Mouse (Mus musculus) CH12.LX (cell line): ENCODE measurements at regions not wholly inside any gene's neighbourhood (a gene's known extent, or its start where the extent isn't known, plus 50 kb on each side); places are given as distances from the start of the nearest gene placed in this dataset.
"Not testable (repeated sequence)": the region's sequence is repeated elsewhere in the genome, so short reads cannot be mapped to it uniquely, and the experiment has no call there.

Source experiments
- DNase-seq: peaks from one replicate; pipeline ENCODE4 v3.0.0-alpha.2; 2013; ENCODE audit errors: extremely low read depth
- H3K27ac ChIP-seq: 2 replicates; pipeline ENCODE4 v1.5.1; 2012; ENCODE audit warnings: low read depth, mild to moderate bottlenecking, control low read depth, moderate library complexity; ENCODE audit not compliant: insufficient read depth
- H3K27me3 ChIP-seq: replicated peaks from 2 replicates; pipeline ENCODE3; 2012; ENCODE audit warnings: inconsistent platforms
- H3K36me3 ChIP-seq, 2 experiments: replicated peaks in 1 of 2; 2 replicates each; pipeline versions ENCODE3 to v1.6.1; 2012; ENCODE audit warnings: inconsistent platforms in 1 of 2, low read length in 1 of 2, mild to moderate bottlenecking in 1 of 2, mixed read lengths in 1 of 2, moderate library complexity in 1 of 2; ENCODE audit not compliant: control insufficient read depth in 1 of 2, insufficient read depth in 1 of 2
- H3K4me1 ChIP-seq, 2 experiments: 2 replicates each; pipeline ENCODE4 v1.6.1; 2012; ENCODE audit warnings: inconsistent platforms in 1 of 2, moderate library complexity in 1 of 2; ENCODE audit not compliant: insufficient read depth in 2 of 2, control insufficient read depth in 1 of 2
- H3K4me2 ChIP-seq: 2 replicates; pipeline ENCODE4 v1.6.1; 2012; ENCODE audit warnings: low read depth, mild to moderate bottlenecking, control low read depth; ENCODE audit not compliant: poor library complexity, insufficient read depth, severe bottlenecking
- H3K4me3 ChIP-seq, 3 experiments: fragments of 150-350 bp in 1 of 3; sonication (generic) in 1 of 3; replicated peaks in 1 of 3; 2 replicates each; pipeline versions ENCODE3 to v1.5.1; 2011 to 2012; ENCODE audit warnings: low read depth in 2 of 3, low read length in 2 of 3, mild to moderate bottlenecking in 2 of 3, moderate library complexity in 2 of 3, control low read depth in 1 of 3, improper control_type of control experiment in 1 of 3, inconsistent platforms in 1 of 3, mixed read lengths in 1 of 3; ENCODE audit not compliant: poor library complexity in 1 of 3
- H3K79me2 ChIP-seq: replicated peaks from 2 replicates; pipeline ENCODE4 v1.6.1; 2012; ENCODE audit warnings: mild to moderate bottlenecking, moderate library complexity; ENCODE audit not compliant: control insufficient read depth, poor library complexity, insufficient read depth, severe bottlenecking; ENCODE audit errors: extremely low read depth
- H3K9ac ChIP-seq: 2 replicates; pipeline ENCODE4 v1.6.1; 2012; ENCODE audit warnings: low read depth, mild to moderate bottlenecking, control low read depth, moderate library complexity; ENCODE audit not compliant: insufficient read depth
- H3K9me3 ChIP-seq: replicated peaks from 2 replicates; pipeline ENCODE3; 2012; ENCODE audit warnings: low read length, inconsistent platforms, mixed read lengths
- IRF4 ChIP-seq: IDR thresholded peaks from 2 replicates; pipeline ENCODE4 v1.6.1; 2014; ENCODE audit warnings: low read depth, mild to moderate bottlenecking, inconsistent platforms, low read length, improper control_type of control experiment
- JUN ChIP-seq: IDR thresholded peaks from 2 replicates; pipeline ENCODE4 v1.6.1; 2011; ENCODE audit warnings: low read depth, mild to moderate bottlenecking, low read length, improper control_type of control experiment, moderate library complexity; ENCODE audit not compliant: insufficient read depth
- JUND ChIP-seq: conservative IDR thresholded peaks from 2 replicates; pipeline ENCODE4 v1.6.1; 2011; ENCODE audit warnings: low read depth, low read length, improper control_type of control experiment
- MEF2A ChIP-seq: IDR thresholded peaks from 2 replicates; pipeline ENCODE4 v1.6.1; 2014; ENCODE audit warnings: low read depth, mild to moderate bottlenecking, inconsistent platforms, low read length, improper control_type of control experiment, borderline replicate concordance
- MXI1 ChIP-seq: IDR thresholded peaks from 2 replicates; pipeline ENCODE4 v1.6.1; 2011; ENCODE audit warnings: mild to moderate bottlenecking, low read depth, low read length, improper control_type of control experiment
- NRF1 ChIP-seq: IDR thresholded peaks from 2 replicates; pipeline ENCODE4 v1.6.1; 2014; ENCODE audit warnings: low read depth, mild to moderate bottlenecking, inconsistent platforms, low read length, improper control_type of control experiment, moderate library complexity
- PAX5 ChIP-seq: IDR thresholded peaks from 2 replicates; pipeline ENCODE4 v1.6.1; 2012; ENCODE audit warnings: low read length, inconsistent platforms, mixed read lengths
- SIN3A ChIP-seq: IDR thresholded peaks from 2 replicates; pipeline ENCODE4 v1.6.1; 2012; ENCODE audit warnings: low read length, improper control_type of control experiment, inconsistent platforms
- USF1 ChIP-seq: IDR thresholded peaks from 2 replicates; pipeline ENCODE4 v1.6.1; 2014; ENCODE audit warnings: low read depth, mild to moderate bottlenecking, inconsistent platforms, low read length, improper control_type of control experiment
- ZMIZ1 ChIP-seq: IDR thresholded peaks from 2 replicates; pipeline ENCODE4 v1.6.1; 2012; ENCODE audit warnings: low read depth, mild to moderate bottlenecking, inconsistent platforms, low read length, improper control_type of control experiment
- ZNF384 ChIP-seq: IDR thresholded peaks from 2 replicates; pipeline ENCODE4 v1.6.1; 2012; ENCODE audit warnings: low read depth, low read length, improper control_type of control experiment, inconsistent platforms
- dilution Hi-C: fragments of 300-500 bp; cut with MboI; formaldehyde crosslinking; loops from 2 replicates; pipeline ENCODE4 v1.14.3; 2020; ENCODE audit warnings: low sequenced_read_pairs; ENCODE audit not compliant: extremely low pct_unique_long_range_greater_than_20kb, extremely low pct_ligation_motif_present
- in situ Hi-C: fragments of 300-500 bp; cut with MboI; formaldehyde crosslinking; loops from 3 replicates; pipeline ENCODE4 v1.14.3; 2019; ENCODE audit warnings: low sequenced_read_pairs, low pct_ligation_motif_present, low pct_unique_long_range_greater_than_20kb, mixed read lengths

DNA sequence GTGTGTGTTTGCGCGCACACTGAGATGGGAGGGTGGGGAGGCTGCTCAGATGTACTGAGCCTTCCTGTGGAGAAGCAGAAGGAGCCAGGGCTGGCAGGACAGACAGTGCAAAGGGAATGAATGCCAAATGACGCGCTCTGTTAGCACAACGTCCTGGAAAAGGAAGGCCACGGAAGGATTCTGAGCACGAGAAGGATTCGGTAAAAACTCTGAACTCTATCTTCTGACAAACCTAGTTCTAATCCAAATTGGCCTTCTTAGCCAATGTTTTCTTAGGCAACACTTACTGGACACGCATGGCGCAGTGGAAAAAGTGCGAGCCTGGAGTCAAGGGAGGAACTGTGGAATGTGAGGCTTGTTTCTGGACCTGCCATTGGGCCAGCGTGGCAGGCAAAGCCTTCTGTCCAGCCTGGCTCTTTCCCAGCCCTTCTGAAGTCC lies 503.0 kb downstream of the Gja1 start:
- H3K4me1 ChIP-seq: no peaks in the 10 kb centered on the region
- dilution Hi-C loops (no loop called here), in situ Hi-C loops (no loop called here)
- no peak overlapping the region for H3K4me2 ChIP-seq
- no peaks in the 10 kb centered on the region for H3K9me3 ChIP-seq
- H3K27ac ChIP-seq: no peak overlapping the region
- peak; percentile 24; the same call in 1 of the 2 replicates for TF ChIP-seq ZNF384
- TF ChIP-seq JUN: no peak
- no peaks in the 10 kb centered on the region for H3K79me2 ChIP-seq
- H3K27me3 ChIP-seq: no peaks in the 10 kb centered on the region
- H3K36me3 ChIP-seq: no peaks in the 10 kb centered on the region
- no peak overlapping the region for H3K4me3 ChIP-seq
- DNase-seq: no peak
- H3K9ac ChIP-seq: no peak overlapping the region

DNA sequence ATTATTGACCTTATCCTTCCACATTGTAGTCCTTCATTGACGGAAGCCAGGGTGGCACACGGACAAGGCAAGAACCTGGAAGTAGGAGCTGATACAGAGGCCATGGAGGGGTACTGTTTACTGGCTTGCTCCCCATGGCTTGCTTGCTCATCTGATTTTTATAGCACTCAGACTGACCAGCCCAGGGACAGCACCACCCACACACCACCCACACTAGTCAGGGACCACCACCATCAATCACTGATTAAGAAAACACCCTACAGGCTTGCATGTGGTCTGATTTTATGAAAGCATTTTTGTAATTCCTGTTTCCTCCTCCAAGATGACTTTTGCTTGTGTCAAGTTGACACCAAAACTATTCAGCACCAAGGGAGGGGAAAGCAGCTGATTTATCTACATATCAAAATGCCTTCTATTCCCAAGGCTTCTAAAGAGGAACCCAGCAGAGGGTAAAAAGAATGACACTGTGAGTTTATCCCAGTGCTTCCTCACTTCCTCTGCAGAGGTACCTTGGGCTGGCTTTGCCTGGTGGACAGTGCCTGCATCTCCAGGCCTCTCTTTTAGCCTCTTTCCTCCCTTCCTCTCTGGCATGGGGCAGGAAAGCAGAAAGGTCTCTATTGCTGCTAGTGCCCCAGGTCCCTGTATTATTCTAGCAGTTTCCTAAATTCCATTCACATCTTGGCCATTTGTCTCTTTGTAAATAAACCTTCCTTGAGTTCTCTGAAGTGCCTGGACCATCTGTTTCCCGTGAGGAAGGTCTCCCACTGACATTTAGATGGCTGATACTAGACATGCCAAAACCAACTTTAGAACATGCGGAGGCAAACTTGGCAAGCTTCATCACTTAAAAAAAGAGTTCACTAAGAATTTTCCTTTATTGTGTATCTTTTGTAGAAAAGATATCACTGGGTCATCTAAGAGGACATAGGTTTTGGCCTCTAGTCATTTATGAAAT lies 507.6 kb downstream of the Gja1 start:
- in situ Hi-C loops: no loop called here
- Histone ChIP-seq H3K4me3 (no peak overlapping the region), H3K9ac (no peak overlapping the region), H3K36me3 (no peaks in the 10 kb centered on the region), H3K79me2 (no peaks in the 10 kb centered on the region), H3K27me3 (no peaks in the 10 kb centered on the region), H3K27ac (no peak overlapping the region), H3K4me2 (no peak overlapping the region), H3K4me1 (no peaks in the 10 kb centered on the region)
- dilution Hi-C loops: no loop called here
- DNase-seq: no peak
- TF ChIP-seq NRF1: no peak
- TF ChIP-seq MEF2A: no peak
- TF ChIP-seq JUND: no peak
- TF ChIP-seq MXI1: no peak
- TF ChIP-seq IRF4: no peak
- no peak for TF ChIP-seq ZMIZ1
- TF ChIP-seq JUN: no peak
- TF ChIP-seq PAX5: no peak
- no peak for TF ChIP-seq USF1
- no peak for TF ChIP-seq SIN3A
- TF ChIP-seq, all 38 proteins: peak for 0
- no peaks in the 10 kb centered on the region for H3K9me3 ChIP-seq

DNA sequence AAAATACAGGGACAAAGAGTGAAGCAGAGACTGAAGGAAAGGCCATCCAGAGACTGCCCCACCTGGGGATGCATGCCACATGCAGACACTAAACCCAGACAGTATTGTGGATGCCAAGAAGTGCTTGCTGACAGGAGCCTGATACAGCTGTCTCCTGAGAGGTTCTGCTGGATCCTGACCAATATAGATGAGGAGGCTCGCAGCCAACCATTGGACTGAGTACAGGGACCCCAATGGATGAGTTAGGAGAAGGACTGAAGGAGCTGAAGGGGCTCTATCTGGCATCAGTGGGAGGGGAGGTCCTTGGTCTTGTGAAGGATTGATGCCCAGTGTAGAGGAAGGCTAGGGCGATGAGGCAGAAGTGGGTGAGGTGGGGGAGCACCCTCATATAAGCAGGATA lies 514.4 kb downstream of the Gja1 start:
- H3K36me3 ChIP-seq, DNase-seq, H3K4me2 ChIP-seq, in situ Hi-C loops, H3K27me3 ChIP-seq, H3K9me3 ChIP-seq, H3K9ac ChIP-seq, H3K27ac ChIP-seq, H3K4me1 ChIP-seq, H3K4me3 ChIP-seq, H3K79me2 ChIP-seq, dilution Hi-C loops: not testable (repeated sequence)
